ENCODE assay signal across 25 mouse cellular contexts in the genomic region with DNA sequence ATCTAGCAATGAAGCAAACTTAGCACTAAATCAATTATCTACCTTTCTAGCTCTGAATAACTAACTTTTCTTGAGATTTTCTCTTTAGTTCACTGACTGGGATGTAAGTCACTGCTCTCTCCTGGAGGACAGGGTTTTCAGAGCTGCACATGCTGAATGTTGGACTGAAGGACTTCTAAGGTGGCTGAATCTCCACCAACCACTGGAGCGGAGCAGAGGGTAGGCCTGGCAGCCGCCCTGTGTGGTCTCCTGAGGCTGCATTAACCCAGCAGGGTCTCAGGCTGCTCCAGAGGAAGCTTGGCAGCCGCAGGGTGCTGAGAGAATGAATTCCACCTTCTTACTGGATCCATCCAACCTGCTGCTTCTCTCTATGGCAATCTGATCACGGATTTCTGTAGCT.
"Had no signal": no experiment of that assay in that cellular context is flagged by ENCODE, and none has a peak within 500 bp of the region (broad histone marks: within the 10 kb centered on the region; RNA-seq: fewer than 3 reads in every experiment).

No protein-coding gene starts in this region.

- DNase-seq: left cerebral cortex, postnatal 4 days; liver; liver, embryonic 13.5 days; liver, postnatal 0 days; lung, adult 18-20 months; lung, adult 2 months; lung, embryonic 14.5 days; lung, postnatal 10 days; lung, postnatal 14 days; lung, postnatal 36 days; lung, postnatal 4 days; midbrain, embryonic 14.5 days had no signal

- ATAC-seq: liver, embryonic 12.5 days; liver, postnatal 0 days; lung, postnatal 0 days; midbrain, embryonic 13.5 days; midbrain, embryonic 15.5 days; midbrain, embryonic 16.5 days had no signal

- H3K27me3 ChIP-seq: limb, embryonic 12.5 days; limb, embryonic 13.5 days; limb, embryonic 15.5 days; liver, embryonic 12.5 days; liver, embryonic 13.5 days; liver, embryonic 15.5 days; lung, embryonic 15.5 days; megakaryocyte, embryonic 14.5 days; midbrain, embryonic 12.5 days; midbrain, embryonic 13.5 days; midbrain, embryonic 15.5 days; neural tube, embryonic 12.5 days had no signal
